ENCODE assay signal across 8 mouse cellular contexts in the genomic region with DNA sequence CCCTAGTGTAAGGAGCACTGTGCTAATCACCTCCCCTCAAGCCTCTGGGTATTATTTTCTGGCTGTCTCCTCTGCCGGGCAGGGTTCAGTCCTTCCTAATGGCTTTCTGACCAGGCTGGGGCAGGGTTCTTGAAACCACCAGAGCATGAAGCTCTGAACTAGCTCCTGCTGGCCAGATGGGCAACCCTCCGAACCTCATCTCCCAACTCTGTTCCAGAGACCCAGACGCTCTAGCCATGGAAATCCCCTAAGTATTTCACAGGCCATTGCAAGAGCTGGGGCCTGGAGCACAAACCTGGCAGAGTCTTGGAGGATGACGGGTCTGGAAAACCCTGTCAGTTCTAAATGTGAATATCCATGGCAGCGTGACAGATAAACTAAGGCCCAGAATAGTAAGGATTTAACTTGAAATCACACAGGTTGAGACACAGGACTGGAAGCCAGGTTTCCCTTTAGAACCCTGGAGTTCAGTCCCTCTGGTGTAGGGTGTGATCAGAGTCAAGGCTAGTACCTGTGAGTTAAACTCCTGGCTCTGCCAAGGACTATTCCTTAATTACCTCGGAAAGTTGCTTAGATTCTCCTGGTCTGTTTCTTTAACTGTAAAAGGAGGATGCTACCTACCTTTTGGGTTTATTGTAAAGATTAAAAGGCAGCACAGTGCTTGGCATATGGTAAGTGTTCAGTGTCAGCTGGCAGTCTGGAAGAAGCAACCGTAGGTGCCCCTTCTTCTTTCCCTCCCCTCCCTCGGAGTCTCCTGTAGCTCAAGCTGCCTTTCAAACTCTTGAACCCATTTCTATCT. TPM values are rescaled to one million over a fixed set of nuclear protein-coding genes. Genes with fewer than 3 reads are reported as not detected.
DNase-seq lines count a peak whose midpoint lies in the region; ATAC-seq and TF ChIP-seq lines count a peak whose summit lies in the region.

Gene Trp53inp2 (plus strand): TSS at position 799 of the 799 bp plus-strand sequence.

- H3K9me3 ChIP-seq in heart, embryonic 12.5 days (replicated peaks), result no peaks in the 10 kb centered on the region
- H3K9me3 ChIP-seq in kidney, embryonic 16.5 days (ENCODE audit: low read length), result no peaks in the 10 kb centered on the region
- no peaks in the 10 kb centered on the region for H3K9me3 ChIP-seq in liver, postnatal 0 days (ENCODE audit: low read length)

- H3K27ac ChIP-seq in cortical plate, adult 2 months (ENCODE audit: insufficient read depth, low read length), result peak within 1 kb of the TSS; percentile 100
- peak within 1 kb of the TSS; percentile 100 for H3K27ac ChIP-seq in heart, embryonic 12.5 days (ENCODE audit: poor library complexity, severe bottlenecking)
- peak within 1 kb of the TSS; percentile 98 for H3K27ac ChIP-seq in kidney, embryonic 16.5 days (ENCODE audit: low read length)
- H3K27ac ChIP-seq in liver, postnatal 0 days (ENCODE audit: low read depth), result peak within 1 kb of the TSS; percentile 98

- no peak for DNase-seq in lung, adult 2 months
- no peak for DNase-seq in lung, postnatal 4 days
- DNase-seq in liver, postnatal 0 days, result no peak
- no peak for DNase-seq in thymus, postnatal 14 days
- no peak for DNase-seq in frontal cortex, postnatal 14 days (ENCODE audit: low spot score in 2 of 2)

- no peak for TF ChIP-seq CTCF in lung, adult 2 months (IDR thresholded peaks at IDR 0.05; ENCODE audit: insufficient read depth, low read length)
- TF ChIP-seq CTCF in cortical plate, adult 2 months (IDR thresholded peaks at IDR 0.05; ENCODE audit: extremely low read depth, insufficient read depth, low read length), result no peak
- TF ChIP-seq CTCF in liver, postnatal 0 days (IDR thresholded peaks at IDR 0.05; ENCODE audit: low read depth), result no peak

- TF ChIP-seq EP300 in liver, postnatal 0 days (IDR thresholded peaks at IDR 0.05; ENCODE audit: low read depth), result no peak

- H3K36me3 ChIP-seq in heart, embryonic 12.5 days, result peaks cover 3% of the 10 kb centered on the region
- H3K36me3 ChIP-seq in kidney, embryonic 16.5 days (ENCODE audit: insufficient read depth, low read length), result no peaks in the 10 kb centered on the region
- peaks cover under 1% of the 10 kb centered on the region; the same call in 1 of the 2 replicates for H3K36me3 ChIP-seq in liver, postnatal 0 days (replicated peaks; ENCODE audit: insufficient read depth, low read length)

- H3K4me1 ChIP-seq in lung, adult 2 months (ENCODE audit: control insufficient read depth, insufficient read depth, low read length), result peaks cover 6% of the 10 kb centered on the region
- H3K4me1 ChIP-seq in cortical plate, adult 2 months (ENCODE audit: control insufficient read depth, insufficient read depth, low read length), result peaks cover 7% of the 10 kb centered on the region
- peaks cover 23% of the 10 kb centered on the region for H3K4me1 ChIP-seq in heart, embryonic 12.5 days (replicated peaks)
- peaks cover 21% of the 10 kb centered on the region for H3K4me1 ChIP-seq in kidney, embryonic 16.5 days (ENCODE audit: insufficient read depth, low read length)
- peaks cover 18% of the 10 kb centered on the region for H3K4me1 ChIP-seq in liver, postnatal 0 days (ENCODE audit: insufficient read depth)

- H3K9ac ChIP-seq in heart, embryonic 12.5 days, result peak within 1 kb of the TSS; percentile 98
- peak within 1 kb of the TSS; percentile 98 for H3K9ac ChIP-seq in kidney, embryonic 16.5 days (replicated peaks; ENCODE audit: low read length)
- peak within 1 kb of the TSS; percentile 84 for H3K9ac ChIP-seq in liver, postnatal 0 days (replicated peaks)

- ATAC-seq in heart, embryonic 12.5 days (ENCODE audit: insufficient number of reproducible peaks, low FRiP score), result no peak
- ATAC-seq in kidney, embryonic 16.5 days (ENCODE audit: low FRiP score, low TSS enrichment), result no peak
- ATAC-seq in liver, postnatal 0 days, result no peak

- peak within 1 kb of the TSS; percentile 93 for H3K4me2 ChIP-seq in heart, embryonic 12.5 days
- peak within 1 kb of the TSS; percentile 94 for H3K4me2 ChIP-seq in kidney, embryonic 16.5 days (replicated peaks; ENCODE audit: low read depth, low read length)
- H3K4me2 ChIP-seq in liver, postnatal 0 days (ENCODE audit: low read depth, low read length), result peak within 1 kb of the TSS; percentile 95

- H3K4me3 ChIP-seq in lung, adult 2 months (replicated peaks; ENCODE audit: extremely low read depth, low read depth, low read length), result peak within 1 kb of the TSS; percentile 72
- peak within 1 kb of the TSS; percentile 84 for H3K4me3 ChIP-seq in cortical plate, adult 2 months (ENCODE audit: insufficient read depth, low read length)
- H3K4me3 ChIP-seq in heart, embryonic 12.5 days, result peak within 1 kb of the TSS; percentile 97
- peak within 1 kb of the TSS; percentile 96 for H3K4me3 ChIP-seq in kidney, embryonic 16.5 days (ENCODE audit: low read length)
- peak within 1 kb of the TSS; percentile 83 for H3K4me3 ChIP-seq in liver, postnatal 0 days (ENCODE audit: low read depth, low read length)

- 65% methylated on average over 8 of the region's 8 CpGs for WGBS in lung, adult 2 months
- 53% methylated on average over 8 of the region's 8 CpGs for whole genome bisulfite sequencing in heart, embryonic 12.5 days
- 38% methylated on average over 8 of the region's 8 CpGs for WGBS in kidney, embryonic 16.5 days
- WGBS in liver, postnatal 0 days (ENCODE audit: insufficient replicate concordance), result 69% methylated on average over 8 of the region's 8 CpGs

- H3K27me3 ChIP-seq in heart, embryonic 12.5 days (replicated peaks), result peaks cover 12% of the 10 kb centered on the region
- peaks cover 9% of the 10 kb centered on the region; the same call in 1 of the 2 replicates for H3K27me3 ChIP-seq in kidney, embryonic 16.5 days (ENCODE audit: insufficient read depth, low read length)
- H3K27me3 ChIP-seq in liver, postnatal 0 days (ENCODE audit: insufficient read depth, low read length), result no peaks in the 10 kb centered on the region

- no peak for TF ChIP-seq POLR2A in lung, adult 2 months (IDR thresholded peaks at IDR 0.05; ENCODE audit: borderline replicate concordance, extremely low read depth, low read depth, low read length)
- no peak for TF ChIP-seq POLR2A in cortical plate, adult 2 months (IDR thresholded peaks at IDR 0.05; ENCODE audit: extremely low read depth, insufficient read depth, low read length)

RNA-seq across cellular contexts. Expression of gene Trp53inp2, which starts in this region (rescaled TPM):
- 184 and 237 TPM in 2 replicates for polyA plus RNA-seq in lung, adult 2 months (2012; rRNA removed)
- polyA plus RNA-seq in cortical plate, adult 2 months (2012; rRNA removed), result 151 and 170 TPM in 2 replicates
- 137 and 138 TPM in 2 replicates for polyA plus RNA-seq in heart, embryonic 12.5 days (2016; fragmentation: Nextera tagmentation; extraction: Ambion mirVana)
- polyA plus RNA-seq in kidney, embryonic 16.5 days (2015; fragmentation: Nextera tagmentation; extraction: Ambion mirVana), result 28.5 and 36.9 TPM in 2 replicates
- 28.0 and 29.5 TPM in 2 replicates for polyA plus RNA-seq in liver, postnatal 0 days (2015; fragmentation: Nextera tagmentation; extraction: Ambion mirVana)
